Mouse (Mus musculus) thymus, adult 2 months (tissue): ENCODE results near the gene Faap20. TPM values are rescaled to one million over a fixed set of nuclear protein-coding genes. Genes with fewer than 3 reads are reported as not detected.

Source experiments
- DNase-seq: peaks from one replicate; pipeline ENCODE4 v3.0.0; 2021
- H3K27ac ChIP-seq: fragments of 200-500 bp; 2 replicates; pipeline ENCODE4 v1.5.1; 2012; ENCODE audit warnings: low read length, control low read depth; ENCODE audit not compliant: control insufficient read depth, insufficient read depth
- H3K27me3 ChIP-seq: fragments of 200-500 bp; 2 replicates; pipeline ENCODE4 v1.6.1; 2012; ENCODE audit warnings: mild to moderate bottlenecking, low read length, moderate library complexity, mixed read lengths; ENCODE audit not compliant: control insufficient read depth, insufficient read depth
- H3K36me3 ChIP-seq: fragments of 200-500 bp; 2 replicates; pipeline ENCODE4 v1.6.1; 2012; ENCODE audit warnings: mild to moderate bottlenecking, low read length, moderate library complexity; ENCODE audit not compliant: control insufficient read depth, insufficient read depth
- H3K4me1 ChIP-seq: fragments of 200-500 bp; replicated peaks from 2 replicates; pipeline ENCODE4 v1.6.1; 2012; ENCODE audit warnings: low read length; ENCODE audit not compliant: control insufficient read depth, insufficient read depth
- H3K4me3 ChIP-seq: fragments of 200-500 bp; 2 replicates; pipeline ENCODE4 v1.5.1; 2012; ENCODE audit warnings: mild to moderate bottlenecking, low read length, control low read depth, moderate library complexity; ENCODE audit not compliant: control insufficient read depth, insufficient read depth
- CTCF ChIP-seq: fragments of 200-500 bp; IDR thresholded peaks from 2 replicates; pipeline ENCODE4 v1.5.1; 2012; ENCODE audit warnings: mild to moderate bottlenecking, control low read depth, low read length, moderate library complexity, borderline replicate concordance; ENCODE audit not compliant: control insufficient read depth, poor library complexity, insufficient read depth; ENCODE audit errors: extremely low read depth
- POLR2A ChIP-seq: fragments of 200-500 bp; IDR thresholded peaks from 2 replicates; pipeline ENCODE4 v1.6.1; 2012; ENCODE audit warnings: mild to moderate bottlenecking, low read length, control low read depth, moderate library complexity; ENCODE audit not compliant: control insufficient read depth, poor library complexity, insufficient read depth; ENCODE audit errors: extremely low read depth
- WGBS: fragments of 180-500 bp; shearing (Covaris S2); methylation state at CpG from one replicate; pipeline ENCODE4 v1.1.7; 2018; 5-methylcytosine and 5-hydroxymethylcytosine counted together
- polyA plus RNA-seq: library from polyadenylated mRNA; depleted of rRNA; stranded (reverse); fragments of >200 nt; gene quantifications from 2 replicates; pipeline ENCODE4 v1.2.3, GENCODE M21; 2012

Gene Faap20
- polyA plus RNA-seq, 1 experiment = 91.3 TPM

- Histone ChIP-seq H3K27me3 (no peaks in the 10 kb centered on the region), H3K27ac (no peak overlapping the region), H3K4me3 (no peak overlapping the region), H3K4me1 (peaks cover 10% of the 10 kb centered on the region), H3K36me3 (no peaks in the 10 kb centered on the region)
- 97% methylated on average over 3 of the region's 3 CpGs for WGBS
- no peak for DNase-seq
- TF ChIP-seq CTCF = no peak
- no peak for TF ChIP-seq POLR2A
Measured at GRCm38 (mm10) chr4:155251147-155251546, 1.5 kb downstream of the Faap20 start.

GRCm38 (mm10) chr4:155252253-155252652 lies 2.7 kb downstream of the Faap20 start:
- TF ChIP-seq POLR2A = no peak
- no peak for TF ChIP-seq CTCF
- H3K4me1 ChIP-seq = peaks cover 10% of the 10 kb centered on the region
- 98% methylated on average over 6 of the region's 6 CpGs for WGBS
- no peak for DNase-seq
- H3K27me3 ChIP-seq = no peaks in the 10 kb centered on the region
- no peak overlapping the region for H3K4me3 ChIP-seq
- no peak overlapping the region for H3K27ac ChIP-seq
- no peaks in the 10 kb centered on the region for H3K36me3 ChIP-seq

GRCm38 (mm10) chr4:155264521-155265321 lies 15.1 kb downstream of the Faap20 start:
- Histone ChIP-seq H3K36me3 (no peaks in the 10 kb centered on the region), H3K27me3 (no peaks in the 10 kb centered on the region), H3K27ac (no peak overlapping the region), H3K4me1 (no peaks in the 10 kb centered on the region), H3K4me3 (no peak overlapping the region)
- no peak for DNase-seq
- TF ChIP-seq POLR2A = no peak
- TF ChIP-seq CTCF = no peak
- 98% methylated on average over 3 of the region's 3 CpGs for WGBS

DNA sequence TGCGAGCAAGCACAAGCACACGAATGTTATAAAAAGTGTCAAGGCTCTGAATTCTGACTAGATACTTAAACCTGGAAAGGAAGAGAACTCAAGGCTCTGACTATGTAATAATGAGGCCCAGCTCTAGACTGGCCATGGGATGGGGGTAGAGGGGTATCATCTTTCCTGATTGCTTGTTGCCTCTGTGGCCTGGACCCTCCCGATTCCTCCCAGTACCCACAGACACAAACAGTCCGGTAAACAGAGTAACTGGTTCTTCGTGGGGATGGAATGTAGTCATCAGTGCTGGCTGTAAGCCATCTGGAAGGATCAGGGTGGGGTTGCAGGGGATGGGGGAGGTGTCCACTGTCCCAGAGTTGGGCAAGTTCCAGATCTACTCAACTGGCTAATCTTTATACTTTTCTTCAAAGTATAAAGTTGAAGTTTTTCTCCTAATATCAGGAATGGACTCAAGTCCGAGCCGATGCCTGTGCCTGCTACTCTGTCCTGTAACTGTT lies 17.5 kb downstream of the Faap20 start:
- H3K27me3 ChIP-seq = no peaks in the 10 kb centered on the region
- DNase-seq = no peak
- WGBS = 83% methylated on average over 7 of the region's 7 CpGs
- H3K4me1 ChIP-seq = no peaks in the 10 kb centered on the region
- no peak overlapping the region for H3K4me3 ChIP-seq
- no peaks in the 10 kb centered on the region for H3K36me3 ChIP-seq
- TF ChIP-seq POLR2A (no peak), CTCF (no peak)
- no peak overlapping the region for H3K27ac ChIP-seq

DNA sequence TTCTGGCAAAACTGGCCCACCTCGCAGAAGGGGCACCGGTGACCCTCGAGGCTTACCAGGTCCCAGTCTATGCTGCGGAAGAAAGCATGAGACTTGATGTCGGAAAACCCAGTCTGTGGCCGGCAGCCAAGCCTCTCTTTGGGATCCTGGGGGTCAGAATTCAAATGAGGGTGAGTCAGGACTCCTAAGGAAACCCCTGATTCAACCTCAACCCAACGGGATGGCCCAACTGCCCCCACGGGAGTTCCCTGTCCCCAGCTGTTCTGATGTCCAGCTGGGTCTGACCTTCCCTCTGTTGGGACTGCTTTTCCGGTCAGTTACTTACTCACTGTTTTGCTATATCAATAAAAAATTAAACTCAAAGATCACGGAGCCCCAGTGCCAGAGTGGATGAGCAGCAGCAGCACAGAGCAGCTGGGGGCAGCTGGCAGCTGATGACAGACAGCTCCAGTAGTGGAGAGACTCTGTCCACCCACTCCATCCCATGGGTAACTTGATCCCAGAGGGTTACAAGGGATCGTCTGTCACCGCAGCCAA lies 18.1 kb downstream of the Faap20 start:
- DNase-seq = no peak
- no peaks in the 10 kb centered on the region for H3K27me3 ChIP-seq
- H3K4me1 ChIP-seq = no peaks in the 10 kb centered on the region
- H3K4me3 ChIP-seq = no peak overlapping the region
- TF ChIP-seq CTCF (no peak), POLR2A (no peak)
- no peaks in the 10 kb centered on the region for H3K36me3 ChIP-seq
- H3K27ac ChIP-seq = no peak overlapping the region
- WGBS = 79% methylated on average over 12 of the region's 12 CpGs

DNA sequence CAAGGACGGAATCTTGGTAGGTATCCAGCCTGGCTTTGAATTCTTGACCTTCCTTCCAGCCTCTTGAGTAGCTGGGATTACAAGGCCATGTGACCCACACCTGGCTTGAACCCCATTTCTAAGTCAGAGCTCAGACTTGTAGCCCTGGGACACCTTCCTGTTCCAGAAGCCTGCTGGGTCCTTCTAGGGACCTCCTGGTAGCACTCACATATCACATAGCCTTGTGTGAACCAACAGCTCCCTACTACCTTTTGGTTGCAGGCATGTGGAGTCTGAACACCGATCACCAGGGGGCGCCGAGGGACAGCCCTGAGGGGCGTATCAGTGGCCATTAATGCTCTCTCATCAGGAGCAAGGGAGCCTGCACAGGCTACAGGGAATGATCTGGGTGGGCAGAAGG lies 18.8 kb downstream of the Faap20 start:
- TF ChIP-seq CTCF (peak; percentile 57; the same call in 1 of the 2 replicates), POLR2A (no peak)
- WGBS = 28% methylated on average over 5 of the region's 5 CpGs
- no peaks in the 10 kb centered on the region for H3K36me3 ChIP-seq

More for the DNA sequence above, 18.8 kb downstream of the Faap20 start:
- H3K27ac ChIP-seq = no peak overlapping the region
- DNase-seq = peak; percentile 43
- H3K4me3 ChIP-seq = no peak overlapping the region
- no peaks in the 10 kb centered on the region for H3K27me3 ChIP-seq
- no peaks in the 10 kb centered on the region for H3K4me1 ChIP-seq
